Mouse (Mus musculus) limb, embryonic 11.5 days (tissue): Measurements from ENCODE around the gene Nup214. TPM values are rescaled to one million over a fixed set of nuclear protein-coding genes. Genes with fewer than 3 reads are reported as not detected.

ENCODE experiments used
- ATAC-seq: fragments of 200-750 bp; cut with Nextera tagmentation; 2 replicates; pipeline ENCODE4 v1.8.0; 2017; ENCODE audit warnings: low read depth; ENCODE audit not compliant: insufficient number of reproducible peaks, low FRiP score, low TSS enrichment
- DNase-seq: peaks from one replicate; pipeline ENCODE4 v3.0.0-alpha.2; 2015; ENCODE audit warnings: low spot score
- H3K27ac ChIP-seq: fragments of 300-500 bp; sonication (generic); replicated peaks from 2 replicates; pipeline ENCODE4 v1.5.1; 2014; ENCODE audit warnings: low read depth, mild to moderate bottlenecking, low read length
- H3K27me3 ChIP-seq: fragments of 300-500 bp; sonication (generic); 2 replicates; pipeline ENCODE4 v1.6.1; 2014; ENCODE audit warnings: mild to moderate bottlenecking, low read length, mixed read lengths; ENCODE audit not compliant: control insufficient read depth, insufficient read depth
- H3K36me3 ChIP-seq: fragments of 300-500 bp; sonication (generic); 2 replicates; pipeline ENCODE4 v1.6.1; 2014; ENCODE audit warnings: mild to moderate bottlenecking, low read length, moderate library complexity, mixed read lengths; ENCODE audit not compliant: control insufficient read depth, insufficient read depth
- H3K4me1 ChIP-seq: fragments of 300-500 bp; sonication (generic); 2 replicates; pipeline ENCODE4 v1.6.1; 2014; ENCODE audit warnings: low read length, mixed read lengths; ENCODE audit not compliant: control insufficient read depth, insufficient read depth
- H3K4me2 ChIP-seq: fragments of 300-500 bp; sonication (generic); 2 replicates; pipeline ENCODE4 v1.6.1; 2014; ENCODE audit warnings: low read depth, mild to moderate bottlenecking, moderate library complexity; ENCODE audit not compliant: severe bottlenecking
- H3K4me3 ChIP-seq: fragments of 300-500 bp; sonication (generic); 2 replicates; pipeline ENCODE4 v1.5.1; 2014; ENCODE audit warnings: low read depth, low read length
- H3K9ac ChIP-seq: fragments of 300-500 bp; sonication (generic); 2 replicates; pipeline ENCODE4 v1.6.1; 2014; ENCODE audit warnings: mild to moderate bottlenecking, low read length
- H3K9me3 ChIP-seq: fragments of 300-500 bp; sonication (generic); 2 replicates; pipeline ENCODE4 v1.6.1; 2016; ENCODE audit warnings: low read length; ENCODE audit not compliant: control insufficient read depth
- WGBS: fragments of 180-500 bp; shearing (Covaris S2); extraction: QIAGEN DNeasy Blood & Tissue Kit; methylation state at CpG from one replicate; pipeline ENCODE4 v1.1.7; 2014; 5-methylcytosine and 5-hydroxymethylcytosine counted together
- microRNA-seq: library from miRNA; unstranded; fragments of <30 nt; microRNA quantifications from one replicate; pipeline ENCODE4, GENCODE M21; 2016
- polyA plus RNA-seq: library from polyadenylated mRNA; unstranded; fragments of >200 nt; fragmentation: Nextera tagmentation; extraction: Ambion mirVana; gene quantifications from 2 replicates; pipeline ENCODE4 v1.2.1, GENCODE M21; 2014

Gene Nup214
- polyA plus RNA-seq, 1 experiment from 2014 or later, result 85.5 TPM

DNA sequence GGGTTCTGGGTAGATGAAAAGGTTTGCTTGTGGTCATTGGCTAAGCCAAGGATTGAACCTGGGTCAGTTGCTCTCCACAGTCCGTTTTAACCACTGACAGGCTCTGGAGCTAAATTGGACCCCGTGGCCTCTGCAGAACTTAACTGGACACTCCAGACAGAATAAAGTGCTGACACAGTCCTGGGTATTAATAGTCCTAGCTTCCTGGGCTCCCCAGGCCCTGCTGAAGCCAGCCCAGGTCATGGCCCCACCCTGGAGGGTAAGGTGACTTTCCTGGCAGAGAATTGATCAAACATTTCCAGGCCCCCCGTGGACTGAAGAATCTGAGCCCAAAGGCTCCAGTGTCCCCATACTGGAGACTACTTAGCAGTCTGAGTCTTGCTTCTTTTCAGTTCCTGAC, 117.7 kb downstream of the Nup214 start:
- Histone ChIP-seq H3K9me3 (no peaks in the 10 kb centered on the region), H3K4me2 (no peak overlapping the region), H3K27ac (no peak overlapping the region), H3K4me1 (peaks cover 9% of the 10 kb centered on the region; the same call in 1 of the 2 replicates), H3K27me3 (0 out of 2 replicates have a peak, but pooled peaks cover 14% of the 10 kb centered on the region), H3K4me3 (no peak overlapping the region), H3K36me3 (no peaks in the 10 kb centered on the region), H3K9ac (no peak overlapping the region)
- no peak for DNase-seq
- ATAC-seq, result no peak
- 59% methylated on average over 3 of the region's 3 CpGs for WGBS

DNA sequence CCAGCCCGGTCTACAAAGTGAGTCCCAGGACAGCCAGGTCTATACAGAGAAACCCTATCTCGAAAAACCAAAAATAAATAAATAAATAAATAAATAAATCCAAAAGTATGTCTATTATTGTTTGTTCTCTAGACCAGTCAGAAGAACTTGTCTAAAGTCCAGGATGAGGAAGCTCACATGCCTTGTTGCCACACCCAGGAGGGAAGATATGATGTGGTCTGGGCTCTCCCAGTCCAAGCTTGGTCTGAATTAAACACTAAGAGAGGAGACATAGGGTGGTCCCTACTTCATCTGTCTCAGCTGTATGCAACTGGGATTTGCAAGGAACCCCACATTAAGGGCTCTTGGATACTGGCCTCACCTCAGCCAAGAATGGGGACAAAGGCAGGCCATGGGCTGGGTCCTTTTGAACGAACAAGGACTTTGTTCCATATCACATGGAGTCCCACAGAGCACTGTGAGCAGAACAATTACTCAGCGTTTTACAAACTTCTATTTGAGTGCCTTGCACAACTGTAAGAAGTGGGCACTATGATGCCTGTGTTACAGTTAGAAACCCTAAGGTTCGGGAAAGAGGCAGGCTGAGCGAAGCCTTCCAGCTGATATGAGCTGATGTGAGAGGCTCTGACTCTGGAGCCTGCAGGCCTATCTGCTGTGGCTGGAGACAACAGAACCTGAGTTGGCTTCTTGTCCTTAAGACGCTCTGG, 119.9 kb downstream of the Nup214 start:
- H3K9me3 ChIP-seq, result no peaks in the 10 kb centered on the region
- 0 out of 2 replicates have a peak, but pooled peaks cover under 1% of the 10 kb centered on the region for H3K27me3 ChIP-seq
- no peaks in the 10 kb centered on the region for H3K36me3 ChIP-seq
- ATAC-seq, result no peak
- H3K4me2 ChIP-seq, result no peak overlapping the region
- no peak overlapping the region for H3K9ac ChIP-seq
- H3K4me3 ChIP-seq, result no peak overlapping the region
- 0 out of 2 replicates have a peak, but pooled peaks cover under 1% of the 10 kb centered on the region for H3K4me1 ChIP-seq
- no peak overlapping the region for H3K27ac ChIP-seq
- WGBS, result 85% methylated on average over 7 of the region's 7 CpGs
- DNase-seq, result no peak

- H3K9me3 ChIP-seq, result no peaks in the 10 kb centered on the region
- WGBS, result 54% methylated on average over 22 of the region's 22 CpGs
- peak within 1 kb of the TSS; percentile 49; the same call in 1 of the 2 replicates for H3K9ac ChIP-seq
- H3K4me1 ChIP-seq, result no peaks in the 10 kb centered on the region
- ATAC-seq (0 out of 2 replicates have a peak, but pooled peaks have one; percentile 47), DNase-seq (peak; percentile 49)
- no peak within 1 kb of the TSS for H3K27ac ChIP-seq
- H3K36me3 ChIP-seq, result no peaks in the 10 kb centered on the region
- peak within 1 kb of the TSS; percentile 44; the same call in 1 of the 2 replicates for H3K4me2 ChIP-seq
- H3K27me3 ChIP-seq, result no peaks in the 10 kb centered on the region
- H3K4me3 ChIP-seq, result peak within 1 kb of the TSS; percentile 20
Observed at GRCm38 (mm10) chr2:32095351-32096121, 121.3 kb downstream of the Nup214 start, which contains the start of gene Plpp7. TSS of gene Plpp7 (plus strand) at chr2:32095528.

- Histone ChIP-seq H3K36me3 (no peaks in the 10 kb centered on the region), H3K4me1 (no peaks in the 10 kb centered on the region), H3K9ac (no peak overlapping the region), H3K27me3 (no peaks in the 10 kb centered on the region), H3K9me3 (no peaks in the 10 kb centered on the region), H3K4me3 (peak overlapping the region; percentile 20; the same call in 1 of the 2 replicates), H3K27ac (no peak overlapping the region), H3K4me2 (peak overlapping the region; percentile 44; the same call in 1 of the 2 replicates)
- ATAC-seq (no peak), DNase-seq (no peak)
- 81% methylated on average over 10 of the region's 10 CpGs for WGBS
Observed at GRCm38 (mm10) chr2:32096122-32096420, 121.8 kb downstream of the Nup214 start.

- no peak overlapping the region for H3K4me3 ChIP-seq
- WGBS, result 61% methylated on average over 5 of the region's 5 CpGs
- H3K27ac ChIP-seq, result no peak overlapping the region
Observed at GRCm38 (mm10) chr2:32102944-32103343, 128.7 kb downstream of the Nup214 start.

GRCm38 (mm10) chr2:32103557-32103956, 129.3 kb downstream of the Nup214 start:
- no peaks in the 10 kb centered on the region for H3K36me3 ChIP-seq
- DNase-seq, result no peak
- H3K27me3 ChIP-seq, result no peaks in the 10 kb centered on the region
- no peak overlapping the region for H3K4me2 ChIP-seq
- WGBS, result 81% methylated on average over 7 of the region's 7 CpGs
- no peak overlapping the region for H3K27ac ChIP-seq
- no peak for ATAC-seq
- no peaks in the 10 kb centered on the region for H3K4me1 ChIP-seq
- H3K9me3 ChIP-seq, result no peaks in the 10 kb centered on the region
- H3K9ac ChIP-seq, result no peak overlapping the region
- no peak overlapping the region for H3K4me3 ChIP-seq

More at GRCm38 (mm10) chr2:32102944-32103343, 128.7 kb downstream of the Nup214 start:
- Histone ChIP-seq H3K9ac (no peak overlapping the region), H3K4me1 (no peaks in the 10 kb centered on the region), H3K4me2 (no peak overlapping the region), H3K36me3 (no peaks in the 10 kb centered on the region), H3K27me3 (no peaks in the 10 kb centered on the region), H3K9me3 (no peaks in the 10 kb centered on the region)
- DNase-seq (no peak), ATAC-seq (no peak)

Small RNA genes within 50 kb of the gene (microRNA-seq; reads per million reads assigned to microRNA genes)
- gene Mir7674, result not detected

Other genes starting within 250 kb of the Nup214 start
- gene Qrfp, start 163.9 kb upstream of the Nup214 start, polyA plus RNA-seq, result 0.09 and 0.31 TPM in 2 replicates
- 0.03 TPM in 1 of 2 replicates, not detected in the other for gene Fibcd1, start 128.4 kb upstream of the Nup214 start, polyA plus RNA-seq
- gene Lamc3, start 87.1 kb upstream of the Nup214 start, polyA plus RNA-seq, result 0.13 and 0.17 TPM in 2 replicates
- gene Aif1l, start 24.3 kb upstream of the Nup214 start, polyA plus RNA-seq, result 110 and 121 TPM in 2 replicates
- 1.9 and 2.1 TPM in 2 replicates for gene Fam78a, start 110.4 kb downstream of the Nup214 start, polyA plus RNA-seq
- 2.7 and 3.8 TPM in 2 replicates for gene Plpp7, start 121.1 kb downstream of the Nup214 start, polyA plus RNA-seq
- gene Prrc2b, start 176.6 kb downstream of the Nup214 start, polyA plus RNA-seq, result 62.5 and 72.5 TPM in 2 replicates